Mouse (Mus musculus): ENCODE results near the gene Atad3a.
"Not testable (repeated sequence)": the region's sequence is repeated elsewhere in the genome, so short reads cannot be mapped to it uniquely, and the experiment has no call there.

DNA sequence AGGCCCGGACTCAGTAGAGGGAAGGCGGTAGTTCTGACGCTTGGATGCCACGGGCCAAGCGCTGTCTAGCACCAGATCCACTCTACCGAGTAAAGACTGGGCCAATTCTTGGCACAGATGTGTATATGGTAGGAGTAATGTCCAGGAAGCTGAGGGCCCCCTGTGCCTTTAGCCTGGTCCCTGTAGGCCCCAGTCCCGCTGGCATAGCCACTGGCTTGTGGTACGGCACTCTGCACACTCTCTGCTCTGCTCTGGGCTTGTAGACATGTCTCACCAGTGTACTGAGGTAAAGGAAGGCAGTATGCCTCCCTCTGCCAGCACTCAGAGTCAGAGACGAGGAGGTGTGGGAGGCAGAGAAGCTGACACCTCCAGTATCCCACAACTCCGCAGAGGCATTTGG lies 20.2 kb downstream of the Atad3a start:
- not testable (repeated sequence) for TF ChIP-seq EP300, CTCF (IDR thresholded peaks at IDR 0.05)

Data from lung, postnatal 0 days (tissue).